8 mouse cellular contexts compared by ENCODE assay signal in the genomic region with DNA sequence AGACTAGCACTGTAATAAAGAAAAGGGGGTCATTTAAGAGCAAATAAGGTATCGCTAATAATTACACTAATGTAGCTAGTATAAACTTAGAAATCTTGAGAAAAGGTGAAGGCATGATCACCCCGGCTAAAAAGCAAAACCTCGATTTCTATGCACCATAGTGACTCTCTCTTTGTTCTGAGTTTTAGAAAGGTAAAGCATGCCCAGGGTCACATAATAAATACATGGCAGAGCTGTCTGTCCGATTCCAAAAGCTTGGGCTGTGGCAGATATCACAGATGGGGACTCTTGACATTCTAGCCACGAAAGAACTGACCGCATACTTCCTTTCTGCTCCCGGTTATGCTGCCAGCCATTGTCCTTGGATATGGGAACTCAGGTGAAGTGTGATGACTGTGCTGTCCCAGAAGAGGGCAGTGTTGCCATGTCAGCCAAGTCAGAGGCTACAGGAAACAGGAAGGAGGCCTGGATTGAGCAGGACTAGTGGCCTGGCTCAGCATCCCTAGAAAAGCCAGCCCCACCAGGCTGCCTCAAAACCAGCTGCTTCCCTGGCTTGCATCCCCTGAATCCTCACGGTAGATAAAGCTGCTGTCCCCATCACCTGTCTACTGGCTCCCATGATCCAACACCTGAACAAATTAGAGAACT.
DNase-seq lines count a peak whose midpoint lies in the region; ATAC-seq and TF ChIP-seq lines count a peak whose summit lies in the region.

No protein-coding gene starts in this region.

- H3K4me2 ChIP-seq in hindbrain, embryonic 12.5 days (replicated peaks) = no peak overlapping the region

- 49% methylated on average over 8 of the region's 8 CpGs for WGBS in hindbrain, embryonic 12.5 days
- WGBS in liver, adult 2 months = 43% methylated on average over 8 of the region's 8 CpGs

- H3K79me2 ChIP-seq in liver, adult 2 months (ENCODE audit: control insufficient read depth, insufficient read depth, low read length) = no peaks in the 10 kb centered on the region

- H3K4me3 ChIP-seq in hindbrain, embryonic 12.5 days = no peak overlapping the region
- H3K4me3 ChIP-seq in liver, adult 2 months (ENCODE audit: insufficient read depth, low read depth, low read length) = no peak overlapping the region

- no peak for TF ChIP-seq POLR2A in liver, adult 2 months (IDR thresholded peaks at IDR 0.05; ENCODE audit: extremely low read depth, insufficient read depth, low read length)

- peak; percentile 82 for ATAC-seq in hindbrain, embryonic 12.5 days (ENCODE audit: low FRiP score)

- H3K27me3 ChIP-seq in hindbrain, embryonic 12.5 days = no peaks in the 10 kb centered on the region
- H3K27me3 ChIP-seq in liver, adult 2 months (ENCODE audit: control insufficient read depth, insufficient read depth, low read length) = no peaks in the 10 kb centered on the region

- no peak overlapping the region for H3K27ac ChIP-seq in hindbrain, embryonic 12.5 days
- H3K27ac ChIP-seq in liver, adult 2 months (replicated peaks; ENCODE audit: insufficient read depth, low read depth, low read length) = no peak overlapping the region

- no peaks in the 10 kb centered on the region for H3K4me1 ChIP-seq in hindbrain, embryonic 12.5 days
- H3K4me1 ChIP-seq in liver, adult 2 months (ENCODE audit: control insufficient read depth, insufficient read depth, low read length) = no peaks in the 10 kb centered on the region

- DNase-seq in adrenal gland, adult (ENCODE audit: inconsistent age in 2 of 2, low spot score in 1 of 2) = peak; percentile 7 to 63
- DNase-seq in adrenal gland, adult 8-10 months = no peak
- DNase-seq in WW6 (ENCODE audit: low read depth, low spot score) = peak; percentile 33
- DNase-seq in embryo, embryonic 11 days = peak; percentile 71
- DNase-seq in liver, adult 2 months (ENCODE audit: extremely low read depth, low read depth, low spot score) = peak; percentile 5
- peak; percentile 37 for DNase-seq in ovary, postnatal 14 days (ENCODE audit: low spot score)
- DNase-seq in thymus, postnatal 4 days = no peak

- H3K9ac ChIP-seq in hindbrain, embryonic 12.5 days = no peak overlapping the region
- H3K9ac ChIP-seq in liver, adult 2 months (ENCODE audit: low read depth, low read length) = no peak overlapping the region

- H3K9me3 ChIP-seq in hindbrain, embryonic 12.5 days (replicated peaks) = no peaks in the 10 kb centered on the region

- peak; percentile 37; the same call in 1 of the 2 replicates for TF ChIP-seq CTCF in liver, adult 2 months (IDR thresholded peaks at IDR 0.05; ENCODE audit: low read depth, low read length)

- H3K36me3 ChIP-seq in hindbrain, embryonic 12.5 days = no peaks in the 10 kb centered on the region
- no peaks in the 10 kb centered on the region for H3K36me3 ChIP-seq in liver, adult 2 months (ENCODE audit: control insufficient read depth, insufficient read depth, low read length)

Comparison
In these comparisons a context has a peak if more than half of its experiments do, and no peak if none do; other contexts are left out.
1. DNase-seq: peak in adrenal gland, adult (2 of 2), WW6 (single experiment), embryo, embryonic 11 days (single experiment), liver, adult 2 months (single experiment) and ovary, postnatal 14 days (single experiment); none in adrenal gland, adult 8-10 months (single experiment) and thymus, postnatal 4 days (single experiment).